Comparison of ENCODE assay signal across 27 mouse cellular contexts in genomic region chr2:155695316-155695715, GRCm38 (mm10). TPM values are rescaled to one million over a fixed set of nuclear protein-coding genes. Genes with fewer than 3 reads are reported as not detected.
A peak's percentile ranks its signal among the peaks of the same experiment; 100 is the strongest.
DNase-seq lines count a peak whose midpoint lies in the region; ATAC-seq and TF ChIP-seq lines count a peak whose summit lies in the region.
"Had no signal": no experiment of that assay in that cellular context is flagged by ENCODE, and none has a peak within 500 bp of the region (broad histone marks: within the 10 kb centered on the region; RNA-seq: fewer than 3 reads in every experiment).

No protein-coding gene starts in this region.

- no peak for ATAC-seq in liver, embryonic 12.5 days
- ATAC-seq: activated CD4-positive, CD25-positive, alpha-beta regulatory T cell, adult 4 months; CD4-positive, CD25-positive, alpha-beta regulatory T cell, adult 4 months had no signal

- no peak overlapping the region for H3K4me2 ChIP-seq in liver, embryonic 12.5 days

- 25% methylated on average over 3 of the region's 3 CpGs for WGBS in liver, adult 2 months
- WGBS in liver, embryonic 12.5 days (ENCODE audit: insufficient replicate concordance): 66% methylated on average over 3 of the region's 3 CpGs

- peak overlapping the region; percentile 21; the same call in 1 of the 2 replicates for H3K27ac ChIP-seq in liver, adult 2 months (replicated peaks; ENCODE audit: insufficient read depth, low read depth, low read length)
- no peak overlapping the region for H3K27ac ChIP-seq in liver, embryonic 12.5 days

- H3K27me3 ChIP-seq in liver, adult 2 months (ENCODE audit: control insufficient read depth, insufficient read depth, low read length): no peaks in the 10 kb centered on the region
- no peaks in the 10 kb centered on the region for H3K27me3 ChIP-seq in liver, embryonic 12.5 days (replicated peaks)
- H3K27me3 ChIP-seq: CH12.LX, Patski had no signal

- TF ChIP-seq CTCF in liver, adult 2 months (IDR thresholded peaks at IDR 0.05; ENCODE audit: low read depth, low read length): no peak

- peaks cover 19% of the 10 kb centered on the region for H3K4me1 ChIP-seq in liver, adult 2 months (ENCODE audit: control insufficient read depth, insufficient read depth, low read length)
- H3K4me1 ChIP-seq in liver, embryonic 12.5 days: peaks cover 12% of the 10 kb centered on the region

- no peak for TF ChIP-seq POLR2A in liver, adult 2 months (IDR thresholded peaks at IDR 0.05; ENCODE audit: extremely low read depth, insufficient read depth, low read length)

- peak; percentile 25 for DNase-seq in cerebellum, adult 9-10 months
- no peak for DNase-seq in cerebellum, adult 8-10 months
- DNase-seq in heart, adult 11 months: peak; percentile 75
- DNase-seq in heart, postnatal 10 days: no peak
- peak; percentile 89 for DNase-seq in liver, adult 2 months (ENCODE audit: extremely low read depth, low read depth, low spot score)
- DNase-seq: adrenal gland, adult 2 months; adrenal gland, postnatal 10 days; adrenal gland, postnatal 14 days; adrenal gland, postnatal 25 days; B cell, adult 2 months; cerebellum, adult 11 months; cerebellum, adult 11-12 months; cerebellum, adult 18-20 months had no signal

- H3K36me3 ChIP-seq in liver, adult 2 months (ENCODE audit: control insufficient read depth, insufficient read depth, low read length): no peaks in the 10 kb centered on the region
- no peaks in the 10 kb centered on the region for H3K36me3 ChIP-seq in liver, embryonic 12.5 days

- peaks cover 12% of the 10 kb centered on the region; the same call in 1 of the 2 replicates for H3K79me2 ChIP-seq in liver, adult 2 months (ENCODE audit: control insufficient read depth, insufficient read depth, low read length)

- H3K9ac ChIP-seq in liver, adult 2 months (ENCODE audit: low read depth, low read length): no peak overlapping the region
- H3K9ac ChIP-seq in liver, embryonic 12.5 days: no peak overlapping the region

- H3K9me3 ChIP-seq in liver, embryonic 12.5 days (replicated peaks): no peaks in the 10 kb centered on the region
- H3K9me3 ChIP-seq: G1E had no signal

- no peak overlapping the region for H3K4me3 ChIP-seq in liver, adult 2 months (ENCODE audit: insufficient read depth, low read depth, low read length)
- H3K4me3 ChIP-seq in liver, embryonic 12.5 days: no peak overlapping the region

- intact Hi-C loops in heart, postnatal 10 days (cut with DNase I): loop anchor here (5.0 kb wide), 1 partner anchor 117 kb away; no protein-coding TSS in a partner anchor

RNA-seq across cellular contexts. Expression of gene Trpc4ap, which starts 3.1 kb away (rescaled TPM):
- 10 to 100 TPM; 83.1 to 89.9 TPM for total RNA-seq in heart, postnatal 10 days (2021)
- 53.4 and 65.6 TPM in 2 replicates for total RNA-seq in liver, adult 2 months (2014; rRNA removed)
- polyA plus RNA-seq in liver, adult 2 months (2012; rRNA removed): 101 and 114 TPM in 2 replicates
- polyA plus RNA-seq in liver, embryonic 12.5 days (2016; fragmentation: Nextera tagmentation; extraction: Ambion mirVana): 78.5 and 80.9 TPM in 2 replicates

RNA-seq across cellular contexts. Expression of gene Edem2, which starts 34.0 kb away (rescaled TPM):
- 10 to 100 TPM; 11.1 to 12.3 TPM for total RNA-seq in heart, postnatal 10 days (2021)
- 45.8 and 53.1 TPM in 2 replicates for total RNA-seq in liver, adult 2 months (2014; rRNA removed)
- polyA plus RNA-seq in liver, adult 2 months (2012; rRNA removed): 64.1 and 71.6 TPM in 2 replicates
- polyA plus RNA-seq in liver, embryonic 12.5 days (2016; fragmentation: Nextera tagmentation; extraction: Ambion mirVana): 24.6 and 25.1 TPM in 2 replicates

RNA-seq across cellular contexts. Expression of gene Gm17581, which starts 40.4 kb away (rescaled TPM):
- not detected for total RNA-seq in heart, postnatal 10 days (2021)
- not detected in 2 replicates for total RNA-seq in liver, adult 2 months (2014; rRNA removed)
- not detected in 2 replicates for polyA plus RNA-seq in liver, adult 2 months (2012; rRNA removed)
- polyA plus RNA-seq in liver, embryonic 12.5 days (2016; fragmentation: Nextera tagmentation; extraction: Ambion mirVana): not detected in 2 replicates
- total RNA-seq: adrenal gland, adult 18-20 months; adrenal gland, adult 2 months; adrenal gland, adult 8-10 months; adrenal gland, postnatal 10 days; adrenal gland, postnatal 14 days; adrenal gland, postnatal 25 days; adrenal gland, postnatal 36 days; adrenal gland, postnatal 4 days; CH12.LX; ES-E14; G1E; MEL had no signal
- polyA plus RNA-seq: activated CD4-positive, CD25-positive, alpha-beta regulatory T cell, adult 4 months; adrenal gland, adult 2 months; brain, embryonic 14.5 days; C2C12; CD4-positive, CD25-positive, alpha-beta regulatory T cell, adult 4 months; G1E; Patski had no signal

RNA-seq across cellular contexts. Expression of gene Procr, which starts 55.6 kb away (rescaled TPM):
- 1 to 10 TPM; 4.3 to 6.8 TPM for total RNA-seq in heart, postnatal 10 days (2021)
- 0.46 and 0.47 TPM in 2 replicates for total RNA-seq in liver, adult 2 months (2014; rRNA removed)
- polyA plus RNA-seq in liver, adult 2 months (2012; rRNA removed): 0.65 and 0.73 TPM in 2 replicates
- polyA plus RNA-seq in liver, embryonic 12.5 days (2016; fragmentation: Nextera tagmentation; extraction: Ambion mirVana): 1.2 and 1.5 TPM in 2 replicates
- polyA plus RNA-seq: activated CD4-positive, CD25-positive, alpha-beta regulatory T cell, adult 4 months; CD4-positive, CD25-positive, alpha-beta regulatory T cell, adult 4 months had no signal

Comparison
In these comparisons a context has a peak if more than half of its experiments do, and no peak if none do; other contexts are left out.
1. DNase-seq: peak in cerebellum, adult 9-10 months (single experiment), heart, adult 11 months (single experiment) and liver, adult 2 months (single experiment); none in cerebellum, adult 8-10 months (single experiment) and heart, postnatal 10 days (0 of 2).